Comparison of ENCODE assay signal across 9 mouse cellular contexts in the genomic region with DNA sequence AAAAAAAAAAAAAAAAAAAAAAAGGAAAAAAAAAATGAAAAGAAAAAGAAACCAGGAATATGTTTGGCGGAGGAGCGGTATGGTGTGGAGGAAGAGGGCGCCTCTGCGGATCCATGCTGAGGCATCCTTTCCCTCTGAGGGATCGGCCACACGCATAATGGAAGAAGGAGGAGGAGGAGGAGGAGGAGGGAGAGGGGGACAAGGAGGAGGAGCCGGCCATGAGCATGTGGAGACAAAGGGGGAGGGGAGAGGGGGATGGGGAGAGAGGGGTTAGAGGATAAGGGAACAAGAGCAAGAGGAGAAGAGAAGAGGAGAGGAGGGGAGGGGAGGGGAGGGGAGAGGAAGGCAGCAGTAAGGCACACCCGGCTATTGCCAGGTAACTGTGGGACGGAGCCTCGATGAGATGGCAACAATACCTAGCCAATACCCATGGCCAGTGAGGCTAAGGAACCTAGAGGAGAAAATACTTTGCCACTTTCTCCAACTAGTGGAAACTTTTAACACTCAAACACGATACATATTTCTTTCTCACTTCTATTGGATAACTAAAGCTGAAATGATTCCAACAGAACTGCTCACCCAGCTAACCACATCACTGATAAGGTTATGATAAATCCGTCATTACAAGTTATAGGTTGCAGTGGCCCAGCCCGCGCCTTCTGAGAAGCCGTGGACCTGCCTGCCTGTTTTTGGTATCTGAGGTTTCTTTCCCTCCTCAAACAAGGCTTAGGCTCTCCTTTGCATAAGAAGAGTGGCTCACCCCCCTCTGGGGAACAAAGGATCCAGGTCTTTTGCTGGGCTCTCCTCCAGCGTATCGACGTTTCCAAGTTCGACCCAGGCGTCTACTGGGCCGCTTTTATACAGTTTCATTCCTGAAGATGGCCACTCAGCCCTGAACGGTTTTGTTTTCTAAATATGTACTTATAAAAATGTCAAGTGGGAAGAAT. TPM values are rescaled to one million over a fixed set of nuclear protein-coding genes. Genes with fewer than 3 reads are reported as not detected.
DNase-seq lines count a peak whose midpoint lies in the region; ATAC-seq and TF ChIP-seq lines count a peak whose summit lies in the region.
"Had no signal": no experiment of that assay in that cellular context is flagged by ENCODE, and none has a peak within 500 bp of the region (broad histone marks: within the 10 kb centered on the region; RNA-seq: fewer than 3 reads in every experiment).

No protein-coding gene starts in this region.

- no peak overlapping the region for H3K9ac ChIP-seq in heart, embryonic 15.5 days
- no peak overlapping the region for H3K9ac ChIP-seq in MEL (ENCODE audit: control insufficient read depth, low read depth, low read length, poor library complexity, severe bottlenecking)
- no peak overlapping the region for H3K9ac ChIP-seq in forebrain, embryonic 12.5 days
- H3K9ac ChIP-seq in midbrain, embryonic 12.5 days (replicated peaks) = no peak overlapping the region

- peaks cover 20% of the 10 kb centered on the region for H3K27me3 ChIP-seq in heart, embryonic 15.5 days
- H3K27me3 ChIP-seq in MEL (ENCODE audit: control insufficient read depth in 1 of 2, insufficient read depth in 2 of 2, low read length in 2 of 2) = no peaks in the 10 kb centered on the region
- peaks cover 4% of the 10 kb centered on the region; the same call in 1 of the 2 replicates for H3K27me3 ChIP-seq in forebrain, embryonic 12.5 days
- peaks cover 3% of the 10 kb centered on the region; the same call in 1 of the 2 replicates for H3K27me3 ChIP-seq in midbrain, embryonic 12.5 days

- no peak for TF ChIP-seq EP300 in MEL (IDR thresholded peaks at IDR 0.05; ENCODE audit: low read depth in 1 of 2, low read length in 2 of 2)

- TF ChIP-seq CTCF in MEL (IDR thresholded peaks at IDR 0.05 in 2 of 3, conservative IDR thresholded peaks at IDR 0.05 in 1 of 3; ENCODE audit: control insufficient read depth in 1 of 3, insufficient read depth in 1 of 3, low read depth in 2 of 3, low read length in 3 of 3, poor library complexity in 1 of 3, severe bottlenecking in 1 of 3) = no peak

- no peak for DNase-seq in heart, postnatal 4 days
- peak; percentile 27 for DNase-seq in MEL (ENCODE audit: low read depth, low spot score)
- DNase-seq in layer of hippocampus, adult 18-20 months (ENCODE audit: low spot score in 2 of 2) = no peak
- no peak for DNase-seq in frontal cortex, postnatal 36 days (ENCODE audit: low spot score in 2 of 2)
- DNase-seq: layer of hippocampus, adult 9-11 months had no signal

- WGBS in heart, embryonic 15.5 days = 31% methylated on average over 21 of the region's 22 CpGs
- WGBS in forebrain, embryonic 12.5 days = 12% methylated on average over 21 of the region's 22 CpGs
- 15% methylated on average over 17 of the region's 22 CpGs for WGBS in midbrain, embryonic 12.5 days

- peak overlapping the region; percentile 38 for H3K4me2 ChIP-seq in heart, embryonic 15.5 days
- peak overlapping the region; percentile 27; the same call in 1 of the 2 replicates for H3K4me2 ChIP-seq in forebrain, embryonic 12.5 days
- H3K4me2 ChIP-seq in midbrain, embryonic 12.5 days (replicated peaks) = peak overlapping the region; percentile 32

- ATAC-seq in heart, embryonic 15.5 days (replicated peaks; ENCODE audit: insufficient number of reproducible peaks, insufficient read depth, low FRiP score, low read depth) = no peak
- peak; percentile 71 for ATAC-seq in forebrain, embryonic 12.5 days (ENCODE audit: low FRiP score)
- peak; percentile 55; the same call in 1 of the 2 replicates for ATAC-seq in midbrain, embryonic 12.5 days (ENCODE audit: low FRiP score, low read depth)
- no peak for ATAC-seq in megakaryocyte, adult 5-6 weeks (ENCODE audit: poor library complexity, severe bottlenecking)

- no peaks in the 10 kb centered on the region for H3K9me3 ChIP-seq in heart, embryonic 15.5 days (replicated peaks)
- no peaks in the 10 kb centered on the region for H3K9me3 ChIP-seq in MEL (replicated peaks; ENCODE audit: insufficient read depth, low read length)
- H3K9me3 ChIP-seq in forebrain, embryonic 12.5 days = no peaks in the 10 kb centered on the region
- H3K9me3 ChIP-seq in midbrain, embryonic 12.5 days = no peaks in the 10 kb centered on the region

- no peak for TF ChIP-seq RAD21 in MEL (IDR thresholded peaks at IDR 0.05; ENCODE audit: low read depth, low read length)

- H3K79me2 ChIP-seq in MEL (ENCODE audit: control insufficient read depth, insufficient read depth, low read length, poor library complexity) = no peaks in the 10 kb centered on the region

- H3K36me3 ChIP-seq in heart, embryonic 15.5 days = no peaks in the 10 kb centered on the region
- H3K36me3 ChIP-seq in MEL (ENCODE audit: control insufficient read depth in 1 of 2, insufficient read depth in 2 of 2, low read length in 2 of 2) = no peaks in the 10 kb centered on the region
- no peaks in the 10 kb centered on the region for H3K36me3 ChIP-seq in forebrain, embryonic 12.5 days (replicated peaks)
- no peaks in the 10 kb centered on the region for H3K36me3 ChIP-seq in midbrain, embryonic 12.5 days

- TF ChIP-seq POLR2A in MEL (IDR thresholded peaks at IDR 0.05; ENCODE audit: control insufficient read depth in 1 of 2, insufficient read depth in 1 of 2, low read depth in 1 of 2, low read length in 2 of 2, poor library complexity in 1 of 2) = no peak

- no peak overlapping the region for H3K27ac ChIP-seq in heart, embryonic 15.5 days
- H3K27ac ChIP-seq in MEL (ENCODE audit: control insufficient read depth, low read depth, low read length) = no peak overlapping the region
- no peak overlapping the region for H3K27ac ChIP-seq in forebrain, embryonic 12.5 days
- H3K27ac ChIP-seq in midbrain, embryonic 12.5 days (replicated peaks) = no peak overlapping the region

- peaks cover 6% of the 10 kb centered on the region for H3K4me1 ChIP-seq in heart, embryonic 15.5 days (replicated peaks)
- H3K4me1 ChIP-seq in MEL (ENCODE audit: control insufficient read depth in 1 of 2, insufficient read depth in 2 of 2, low read length in 2 of 2) = 0 out of 4 replicates have a peak, but pooled peaks cover 0 to 2% of the 10 kb centered on the region in 2 experiments
- H3K4me1 ChIP-seq in forebrain, embryonic 12.5 days = peaks cover 20% of the 10 kb centered on the region
- peaks cover 14% of the 10 kb centered on the region for H3K4me1 ChIP-seq in midbrain, embryonic 12.5 days

- H3K4me3 ChIP-seq in heart, embryonic 15.5 days = no peak overlapping the region
- no peak overlapping the region for H3K4me3 ChIP-seq in MEL (ENCODE audit: control insufficient read depth in 1 of 2, insufficient read depth in 1 of 2, low read depth in 2 of 2, low read length in 2 of 2)
- no peak overlapping the region for H3K4me3 ChIP-seq in forebrain, embryonic 12.5 days (replicated peaks)
- no peak overlapping the region for H3K4me3 ChIP-seq in midbrain, embryonic 12.5 days

TF ChIP-seq in MEL, 35 proteins besides CTCF, POLR2A, EP300 and RAD21:
- no peak for TF ChIP-seq HCFC1 (IDR thresholded peaks at IDR 0.05; ENCODE audit: low read depth, low read length)
- TF ChIP-seq BHLHE40 (IDR thresholded peaks at IDR 0.05; ENCODE audit: borderline replicate concordance, low read depth, low read length) = no peak
- no peak for TF ChIP-seq MAFK (IDR thresholded peaks at IDR 0.05; ENCODE audit: borderline replicate concordance, low read depth, low read length)
- no peak for TF ChIP-seq POLR2AphosphoS5 (IDR thresholded peaks at IDR 0.05; ENCODE audit: borderline replicate concordance, low read depth, low read length)
- no peak for TF ChIP-seq NELFE (IDR thresholded peaks at IDR 0.05; ENCODE audit: low read depth, low read length)
- TF ChIP-seq RCOR1 (IDR thresholded peaks at IDR 0.05; ENCODE audit: low read depth, low read length) = 0 out of 2 replicates have a peak, but pooled peaks have one; percentile 13
- no peak for TF ChIP-seq MYC (IDR thresholded peaks at IDR 0.05; ENCODE audit: low read depth, low read length)
- peak; percentile 50 for TF ChIP-seq GATA1 (IDR thresholded peaks at IDR 0.05; ENCODE audit: low read depth, low read length)
- no peak for TF ChIP-seq ZC3H11A (IDR thresholded peaks at IDR 0.05; ENCODE audit: low read depth, low read length)
- no peak for TF ChIP-seq USF2 (IDR thresholded peaks at IDR 0.05; ENCODE audit: borderline replicate concordance in 1 of 2, insufficient read depth in 1 of 2, low read depth in 1 of 2, low read length in 2 of 2)
- TF ChIP-seq GABPA (IDR thresholded peaks at IDR 0.05; ENCODE audit: low read depth, low read length) = no peak

RNA-seq across cellular contexts. Expression of a gene that starts 13.4 kb away (rescaled TPM):
- 15.5 and 21.6 TPM in 2 replicates for polyA plus RNA-seq in heart, embryonic 15.5 days (2015; fragmentation: Nextera tagmentation; extraction: Ambion mirVana)
- total RNA-seq in heart, postnatal 4 days (2021) = 10 to 100 TPM; 31.1 to 36.3 TPM
- total RNA-seq in MEL (2012; rRNA removed) = 12.2 and 12.3 TPM in 2 replicates
- 10 to 100 TPM in 1 of 2 experiments, not detected in 1; 56.2 TPM for polyA plus RNA-seq in MEL (2012; ENCODE audit: insufficient read depth in 1 of 2, insufficient read length in 2 of 2, low read depth in 1 of 2, low replicate concordance in 2 of 2, missing spikeins in 1 of 2)
- 39.4 and 39.5 TPM in 2 replicates for polyA plus RNA-seq in forebrain, embryonic 12.5 days (2016; fragmentation: Nextera tagmentation; extraction: Ambion mirVana)
- polyA plus RNA-seq in midbrain, embryonic 12.5 days (2016; fragmentation: Nextera tagmentation; extraction: Ambion mirVana) = 39.8 and 43.8 TPM in 2 replicates
- 10 to 100 TPM; 43.7 to 46.8 TPM for total RNA-seq in layer of hippocampus, adult 18-20 months (2021)
- 51.5 and 58.4 TPM in 2 replicates for total RNA-seq in megakaryocyte, adult 5-6 weeks (2015)
- 19.2 and 29.1 TPM in 2 replicates for total RNA-seq in megakaryocyte, adult 5-6 weeks (2017)

Comparison
In these comparisons a context has a peak if more than half of its experiments do, and no peak if none do; other contexts are left out.
1. ATAC-seq: peak in forebrain, embryonic 12.5 days (single experiment) and midbrain, embryonic 12.5 days (single experiment); none in heart, embryonic 15.5 days (single experiment) and megakaryocyte, adult 5-6 weeks (single experiment).
2. Peak in every context shown above with its lines, with median percentiles within 50 percentile points of each other: H3K4me2 ChIP-seq.